Mouse (Mus musculus) lung, adult 2 months (tissue): ENCODE results near the gene Slc7a15. TPM values are rescaled to one million over a fixed set of nuclear protein-coding genes. Genes with fewer than 3 reads are reported as not detected.
"Not testable (repeated sequence)": the region's sequence is repeated elsewhere in the genome, so short reads cannot be mapped to it uniquely, and the experiment has no call there.

Source experiments
- DNase-seq: peaks from one replicate; pipeline ENCODE4 v3.0.0; 2022
- H3K4me1 ChIP-seq: fragments of 200-500 bp; 2 replicates; pipeline ENCODE4 v1.6.1; 2011; ENCODE audit warnings: low read length; ENCODE audit not compliant: control insufficient read depth, insufficient read depth
- H3K4me3 ChIP-seq: fragments of 200-500 bp; replicated peaks from 2 replicates; pipeline ENCODE3; 2011; ENCODE audit warnings: low read depth, mild to moderate bottlenecking, control low read depth, low read length; ENCODE audit errors: extremely low read depth
- CTCF ChIP-seq: fragments of 200-500 bp; IDR thresholded peaks from 2 replicates; pipeline ENCODE4 v1.5.1; 2011; ENCODE audit warnings: mild to moderate bottlenecking, low read length, control low read depth; ENCODE audit not compliant: insufficient read depth
- POLR2A ChIP-seq: fragments of 200-500 bp; IDR thresholded peaks from 2 replicates; pipeline ENCODE4 v1.6.1; 2011; ENCODE audit warnings: low read depth, mild to moderate bottlenecking, control low read depth, low read length, borderline replicate concordance; ENCODE audit errors: extremely low read depth
- WGBS: fragments of 180-500 bp; shearing (Covaris S2); methylation state at CpG from one replicate; pipeline ENCODE4 v1.1.7; 2018; 5-methylcytosine and 5-hydroxymethylcytosine counted together
- polyA plus RNA-seq: library from polyadenylated mRNA; depleted of rRNA; stranded (reverse); fragments of >200 nt; gene quantifications from 2 replicates; pipeline ENCODE4 v1.2.3, GENCODE M21; 2012; rRNA removed

The Slc7a15 gene
- not detected in 2 replicates for polyA plus RNA-seq

- not testable (repeated sequence) for H3K4me1 ChIP-seq, H3K4me3 ChIP-seq, DNase-seq
- 91% methylated on average over 7 of the region's 7 CpGs for WGBS
Measured at GRCm38 (mm10) chr12:8598966-8599365, at the start of gene Slc7a15. Gene Slc7a15 (minus strand): TSS chr12:8599066.

GRCm38 (mm10) chr12:8648211-8648610 is 49.3 kb upstream of the Slc7a15 start:
- not testable (repeated sequence) for H3K4me1 ChIP-seq, DNase-seq, H3K4me3 ChIP-seq
- 61% methylated on average over 8 of the region's 8 CpGs for WGBS

- Histone ChIP-seq H3K4me1 (no peaks in the 10 kb centered on the region), H3K4me3 (peak overlapping the region; percentile 88)
- DNase-seq, result no peak
- WGBS, result 8% methylated on average over 10 of the region's 10 CpGs
- TF ChIP-seq POLR2A (no peak), CTCF (no peak)
Measured at GRCm38 (mm10) chr12:8641425-8641735, 42.5 kb upstream of the Slc7a15 start.

GRCm38 (mm10) chr12:8640711-8641424 is 42.0 kb upstream of the Slc7a15 start:
- under 1% methylated on average over 47 of the region's 47 CpGs for WGBS
- peak; percentile 100 for DNase-seq
- Histone ChIP-seq H3K4me3 (peak overlapping the region; percentile 88), H3K4me1 (no peaks in the 10 kb centered on the region)
- TF ChIP-seq CTCF (no peak), POLR2A (peak; percentile 38; the same call in 1 of the 2 replicates)

GRCm38 (mm10) chr12:8640186-8640585 is 41.3 kb upstream of the Slc7a15 start:
- DNase-seq, H3K4me1 ChIP-seq: not testable (repeated sequence)
- 0% methylated on average over 2 of the region's 2 CpGs for WGBS
- peak overlapping the region; percentile 18 for H3K4me3 ChIP-seq

- H3K4me1 ChIP-seq, H3K4me3 ChIP-seq: not testable (repeated sequence)
- TF ChIP-seq CTCF, result peak; percentile 86
- DNase-seq, result peak; percentile 78
- WGBS, result 73% methylated on average over 10 of the region's 10 CpGs
Measured at GRCm38 (mm10) chr12:8638411-8639087, 39.7 kb upstream of the Slc7a15 start.

GRCm38 (mm10) chr12:8636945-8637344 is 38.1 kb upstream of the Slc7a15 start:
- Histone ChIP-seq H3K4me3 (no peak overlapping the region), H3K4me1 (no peaks in the 10 kb centered on the region)
- 68% methylated on average over 14 of the region's 14 CpGs for WGBS
- DNase-seq, result no peak
- TF ChIP-seq POLR2A (no peak), CTCF (no peak)

GRCm38 (mm10) chr12:8635546-8635945 is 36.7 kb upstream of the Slc7a15 start:
- Histone ChIP-seq H3K4me1 (no peaks in the 10 kb centered on the region), H3K4me3 (no peak overlapping the region)
- TF ChIP-seq POLR2A, result no peak
- DNase-seq, result no peak
- 95% methylated on average over 4 of the region's 4 CpGs for WGBS

GRCm38 (mm10) chr12:8634306-8634705 is 35.4 kb upstream of the Slc7a15 start:
- Histone ChIP-seq H3K4me1 (no peaks in the 10 kb centered on the region), H3K4me3 (no peak overlapping the region)
- no peak for DNase-seq
- no peak for TF ChIP-seq CTCF
- TF ChIP-seq POLR2A, result no peak
- 95% methylated on average over 1 of the region's 1 CpGs for WGBS

- no peak for TF ChIP-seq CTCF
- TF ChIP-seq POLR2A, result no peak
- 91% methylated on average over 2 of the region's 2 CpGs for WGBS
- Histone ChIP-seq H3K4me3 (no peak overlapping the region), H3K4me1 (no peaks in the 10 kb centered on the region)
- no peak for DNase-seq
Measured at GRCm38 (mm10) chr12:8632737-8633365, 34.0 kb upstream of the Slc7a15 start.
